Mouse (Mus musculus): ENCODE measurements at regions not wholly inside any gene's neighbourhood (a gene's known extent, or its start where the extent isn't known, plus 50 kb on each side); places are given as distances from the start of the nearest gene placed in this dataset.

DNA sequence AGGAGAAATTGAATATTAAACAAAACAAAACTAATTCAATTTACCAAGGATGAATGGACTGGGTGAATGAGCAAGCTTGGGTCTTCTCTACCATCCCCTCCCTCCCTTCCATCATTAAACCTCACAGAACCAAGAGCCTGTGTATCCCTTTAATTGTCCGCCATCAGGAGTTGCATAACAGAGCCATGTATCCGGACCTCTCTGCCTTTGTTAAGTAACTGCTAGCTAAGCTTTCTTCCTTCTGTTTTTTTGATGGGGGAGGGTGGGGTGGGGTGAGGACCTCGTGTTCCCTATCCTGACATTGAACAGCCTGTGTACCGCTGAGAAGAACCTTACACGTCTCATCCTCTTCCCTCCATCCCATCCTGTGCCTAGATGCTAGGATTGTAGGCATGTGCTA lies 274.0 kb downstream of the Pmp22 start:
- DNase-seq = no peak

DNA sequence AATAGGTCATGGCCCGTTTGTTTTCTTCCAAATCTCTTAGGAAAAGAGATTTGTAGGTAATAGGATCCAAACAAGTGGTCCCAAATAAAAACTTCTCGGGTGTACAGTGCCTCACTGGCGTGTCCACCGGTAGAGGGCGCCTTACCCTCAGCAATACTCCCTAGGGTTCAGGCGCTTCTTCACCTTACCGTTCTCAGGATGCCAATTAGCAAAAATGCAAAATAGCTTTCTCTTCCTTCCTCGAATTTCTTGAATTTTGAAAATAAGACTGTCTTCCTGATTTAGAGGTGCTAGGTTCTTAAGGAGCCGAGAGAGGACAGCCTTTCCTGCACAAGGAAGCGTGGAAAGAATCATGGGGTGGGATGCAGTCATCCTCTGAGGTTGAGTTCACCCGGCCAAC lies 275.9 kb downstream of the Pmp22 start:
- DNase-seq = peak; percentile 86 to 92

DNA sequence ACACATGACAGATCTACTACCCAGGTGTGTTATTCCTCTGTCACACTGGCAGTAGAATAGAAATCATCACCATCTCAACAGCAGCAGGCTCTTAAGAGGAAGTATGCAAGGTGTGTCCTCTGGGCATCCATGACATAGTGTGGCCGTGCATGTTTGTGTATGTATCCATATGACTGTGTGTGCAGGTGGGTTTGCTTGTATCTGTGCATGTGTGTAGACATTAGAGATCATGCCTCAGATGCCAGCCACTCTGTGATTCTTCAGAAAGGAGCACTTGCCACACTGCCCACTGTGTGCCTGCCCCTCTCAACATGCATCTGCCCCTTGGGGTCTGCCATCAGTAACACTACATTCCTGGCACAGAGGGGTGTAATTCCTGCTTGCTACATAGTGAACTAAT lies 280.6 kb downstream of the Pmp22 start:
- no peak for DNase-seq

DNA sequence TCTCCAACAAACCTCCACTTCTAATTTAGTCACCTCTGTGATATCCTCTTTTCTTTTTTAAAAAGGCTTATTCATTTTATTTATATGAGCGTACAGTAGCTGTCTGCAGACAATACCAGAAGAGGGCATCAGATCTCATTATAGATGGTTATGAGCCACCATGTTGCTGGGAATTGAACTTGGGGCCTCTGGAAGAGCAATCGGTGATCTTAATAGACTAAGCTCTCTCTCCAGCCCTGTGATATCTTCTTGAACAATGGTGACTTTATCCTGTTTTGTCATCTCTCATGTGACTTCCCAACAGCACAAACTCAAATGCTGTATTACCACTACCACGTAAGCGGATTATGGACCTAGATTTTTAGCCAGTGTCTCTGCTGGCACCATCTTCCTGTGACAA lies 282.1 kb downstream of the Pmp22 start:
- DNase-seq = no peak

DNA sequence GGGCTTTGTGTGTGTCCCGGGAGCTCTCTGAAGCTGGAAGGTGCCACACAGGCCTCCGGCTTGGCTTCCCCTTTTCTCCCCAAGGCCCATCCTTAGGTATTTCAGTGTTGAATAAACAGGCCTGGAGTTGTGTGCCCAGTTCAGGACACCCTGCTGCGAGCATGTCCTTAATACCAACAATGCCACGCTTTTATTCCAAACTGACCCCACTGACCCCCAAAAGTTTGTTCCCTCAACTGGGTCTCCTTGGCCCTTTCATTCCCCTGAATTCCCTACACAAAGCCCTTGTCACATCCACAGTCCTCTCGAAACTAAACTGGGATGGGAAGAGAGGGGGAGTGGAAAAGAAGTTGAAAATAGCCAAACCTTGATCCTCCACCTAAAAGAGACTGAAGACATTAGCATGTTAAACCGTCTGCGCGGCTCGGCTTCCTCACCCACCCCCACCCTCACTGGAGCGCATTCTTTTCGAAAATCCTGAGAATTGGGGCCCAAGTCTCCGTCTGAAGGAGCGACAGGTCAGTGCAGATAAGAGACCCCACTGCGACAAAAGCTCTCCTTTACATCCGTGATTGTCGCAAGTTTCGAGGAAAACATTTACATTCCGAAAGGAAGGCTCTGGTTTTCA lies 283.7 kb downstream of the Pmp22 start:
- DNase-seq = no peak

DNA sequence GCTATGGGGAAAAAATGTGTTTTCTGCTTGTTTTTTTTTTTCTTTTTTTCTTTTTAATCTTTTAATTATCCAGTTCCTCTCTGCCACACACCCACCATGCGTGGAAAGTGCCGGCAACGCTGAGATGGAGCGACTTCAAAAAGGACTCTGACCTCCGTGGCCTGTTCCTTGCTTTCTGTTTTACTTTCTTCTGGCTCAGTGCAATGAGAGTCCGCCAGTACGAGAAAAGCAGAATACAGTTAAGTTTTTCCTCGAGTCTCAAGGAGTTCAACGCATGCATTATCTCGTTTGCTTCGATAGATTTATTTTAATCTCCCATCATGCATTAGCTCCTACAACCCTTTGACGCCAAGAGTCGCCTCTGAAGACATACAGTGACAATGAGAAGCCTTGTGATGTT lies 284.3 kb downstream of the Pmp22 start:
- DNase-seq = no peak

DNA sequence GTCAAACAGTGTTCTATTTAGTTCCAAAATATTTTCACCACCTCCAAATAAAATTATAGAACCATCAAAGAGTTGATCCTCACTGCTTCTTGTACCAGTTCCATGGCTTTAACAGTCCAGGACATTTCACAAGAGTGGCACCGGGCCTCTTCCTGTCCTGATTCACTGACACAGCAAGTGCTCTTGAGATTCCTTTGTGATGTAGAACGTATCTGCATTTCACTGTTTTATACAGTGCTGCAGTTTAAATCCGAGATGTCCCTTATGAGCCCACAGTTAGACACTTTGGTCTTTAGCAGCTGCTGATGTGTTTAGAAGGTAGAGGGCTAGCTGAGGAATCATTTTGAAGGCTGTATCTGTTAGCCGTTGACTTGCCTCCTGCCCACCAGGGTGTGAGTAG lies 284.8 kb downstream of the Pmp22 start:
- no peak for DNase-seq

DNA sequence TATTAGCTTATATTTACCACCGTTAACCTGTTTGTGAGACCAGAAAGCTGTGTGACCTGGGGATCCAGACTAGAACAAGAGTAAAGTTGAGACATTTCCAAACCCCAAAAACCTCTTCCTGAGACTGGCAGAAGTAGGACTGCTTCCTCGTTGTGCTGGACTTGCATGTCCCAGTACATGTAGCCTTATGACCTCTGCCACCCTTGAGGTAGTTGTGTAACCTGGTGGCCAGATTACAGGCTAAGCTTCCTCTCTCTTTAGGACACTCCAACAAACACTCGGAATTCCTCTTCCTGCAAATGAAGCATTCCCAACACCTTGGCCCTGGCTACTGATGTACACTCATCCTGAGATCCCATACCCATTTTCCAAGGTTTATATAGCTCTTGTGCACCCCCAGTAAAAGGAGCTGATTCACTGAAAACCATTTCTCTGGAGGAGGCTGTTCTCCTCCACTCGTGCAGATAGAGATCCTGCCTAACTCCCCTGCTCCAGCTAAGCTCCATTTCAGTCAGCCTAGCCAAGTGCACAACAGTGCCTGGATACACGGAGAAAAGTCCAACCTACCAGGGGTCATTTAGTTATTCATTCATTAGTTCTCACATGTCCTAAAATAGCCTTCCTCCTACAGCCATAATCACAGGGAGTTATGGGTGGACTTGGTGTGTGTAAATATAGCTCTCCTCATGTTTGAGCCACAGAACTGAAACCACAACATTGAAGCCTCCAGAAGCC lies 289.4 kb downstream of the Pmp22 start:
- no peak for DNase-seq

DNA sequence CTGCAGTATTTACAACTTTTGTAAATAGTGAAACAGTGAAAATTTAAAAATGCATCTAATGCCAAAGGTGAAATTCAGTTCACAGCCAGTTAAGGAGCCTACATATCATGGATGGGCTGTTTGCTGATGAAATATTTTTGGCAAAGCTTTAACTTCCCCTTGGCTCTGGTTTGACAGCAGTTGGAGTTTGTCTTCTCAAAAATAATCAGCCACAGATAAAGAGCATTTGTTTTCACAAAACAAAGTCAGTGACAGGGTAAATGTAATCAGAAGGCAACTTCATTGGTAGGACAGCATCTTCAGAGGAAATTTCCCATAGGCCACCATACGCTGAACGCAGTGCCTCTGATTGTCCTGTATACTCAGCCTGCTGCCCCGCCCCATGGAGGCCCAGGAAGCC lies 291.6 kb downstream of the Pmp22 start:
- DNase-seq = no peak

DNA sequence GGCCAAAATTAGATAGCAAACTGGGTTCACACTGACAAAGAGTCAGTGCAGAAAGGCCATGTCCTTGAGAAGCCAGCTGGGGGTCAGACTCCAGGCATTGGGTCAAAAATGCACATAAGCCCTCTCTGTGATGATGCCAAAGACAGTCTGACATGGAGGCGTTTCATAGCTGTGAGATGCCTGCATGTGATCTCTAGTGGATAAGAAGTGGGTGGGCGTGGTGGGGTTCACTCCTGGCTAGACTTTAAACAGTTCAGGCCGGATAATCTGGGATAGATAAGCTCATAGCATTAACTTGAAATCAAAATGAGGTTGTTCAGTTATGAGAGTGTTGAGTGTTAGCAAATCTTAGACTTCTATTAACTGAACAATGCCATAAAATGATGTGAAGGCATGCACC lies 293.3 kb downstream of the Pmp22 start:
- no peak for DNase-seq

DNA sequence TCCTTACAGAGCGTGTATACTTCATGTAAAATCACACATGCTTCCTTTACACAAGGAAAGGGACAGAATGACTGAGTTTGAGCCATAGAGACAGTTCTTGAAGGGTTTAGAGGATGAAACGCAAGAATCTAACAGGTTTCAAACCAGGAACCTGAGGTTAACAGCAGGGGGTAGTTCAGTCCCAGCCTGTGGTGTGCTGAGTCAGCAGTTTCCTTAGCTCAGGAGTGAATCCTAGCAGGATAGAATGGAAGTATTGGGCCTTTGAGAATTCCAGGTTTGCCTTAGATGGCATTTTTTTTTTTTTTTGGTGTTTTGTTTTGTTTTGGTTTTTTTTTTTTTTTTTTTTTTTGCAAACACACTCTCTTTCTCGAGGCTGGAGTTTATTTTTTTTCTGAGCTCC lies 295.5 kb downstream of the Pmp22 start:
- DNase-seq = no peak

DNA sequence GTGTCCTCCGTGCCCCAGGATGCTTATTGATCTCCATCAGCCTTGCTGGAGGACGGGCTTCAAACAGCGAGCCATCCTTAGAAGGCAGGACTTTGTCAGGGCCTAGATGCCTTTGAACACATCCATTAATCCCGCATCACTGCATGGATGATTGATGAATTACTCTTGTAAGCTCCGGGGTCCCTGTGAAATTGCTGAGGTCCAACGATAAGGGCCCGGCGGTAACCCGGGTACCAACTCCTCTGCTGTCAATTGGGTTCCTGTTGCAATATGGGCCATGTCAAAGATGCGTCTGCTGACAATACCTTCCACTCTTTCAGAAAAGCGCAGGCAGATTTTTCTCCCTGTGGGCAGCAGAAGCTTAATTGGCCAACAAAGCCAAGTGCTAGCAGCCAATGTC lies 297.0 kb downstream of the Pmp22 start:
- no peak for DNase-seq

DNA sequence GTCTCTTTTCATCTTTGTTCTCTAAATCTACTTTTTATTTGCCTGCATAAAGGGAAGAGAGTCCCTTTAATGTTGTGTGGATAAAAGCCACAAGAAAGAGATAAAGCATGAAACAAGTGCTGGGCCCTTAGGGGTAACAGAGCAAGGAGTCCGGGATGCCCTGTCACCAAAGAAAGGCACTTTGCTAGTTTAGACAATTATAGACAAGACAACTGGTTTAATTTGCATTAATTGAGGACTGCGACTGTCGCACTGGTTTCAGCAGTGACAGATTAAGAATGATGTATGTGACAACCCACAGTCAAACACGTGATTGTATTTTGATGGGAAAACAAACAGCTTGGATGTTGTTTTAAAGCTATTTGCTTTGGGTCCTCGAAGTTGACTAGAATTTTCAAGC lies 325.0 kb downstream of the Pmp22 start:
- DNase-seq = no peak

DNA sequence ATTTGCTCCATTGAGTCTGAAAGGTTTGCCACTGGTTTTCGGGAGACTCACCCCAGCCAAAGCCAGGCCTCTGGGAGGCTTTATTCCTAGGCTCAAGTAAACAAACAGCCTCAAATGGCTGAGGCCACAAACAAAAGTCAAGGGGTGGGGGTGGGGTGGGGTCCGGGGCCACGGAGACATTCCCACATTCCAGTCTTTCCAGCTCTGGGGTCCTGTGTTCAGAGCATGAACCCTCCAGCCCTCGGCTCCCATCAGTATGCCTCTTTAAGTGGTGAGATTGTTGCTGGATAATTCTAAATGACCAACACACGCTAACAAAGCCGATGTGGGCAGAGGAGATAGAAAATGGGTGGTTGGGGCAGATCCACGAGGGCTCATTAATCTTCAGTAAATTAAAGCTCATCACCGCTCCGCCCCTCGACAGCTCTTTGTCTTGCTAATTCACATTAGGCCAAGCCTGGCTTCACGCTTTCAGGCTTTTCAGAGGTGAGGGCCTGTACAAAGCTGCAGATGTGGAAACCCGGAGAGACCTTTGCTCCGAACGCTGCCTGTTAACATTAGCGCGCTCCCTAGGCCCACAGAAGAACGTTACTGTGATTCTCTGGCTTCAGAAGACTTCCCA lies 326.2 kb downstream of the Pmp22 start:
- no peak for DNase-seq

DNA sequence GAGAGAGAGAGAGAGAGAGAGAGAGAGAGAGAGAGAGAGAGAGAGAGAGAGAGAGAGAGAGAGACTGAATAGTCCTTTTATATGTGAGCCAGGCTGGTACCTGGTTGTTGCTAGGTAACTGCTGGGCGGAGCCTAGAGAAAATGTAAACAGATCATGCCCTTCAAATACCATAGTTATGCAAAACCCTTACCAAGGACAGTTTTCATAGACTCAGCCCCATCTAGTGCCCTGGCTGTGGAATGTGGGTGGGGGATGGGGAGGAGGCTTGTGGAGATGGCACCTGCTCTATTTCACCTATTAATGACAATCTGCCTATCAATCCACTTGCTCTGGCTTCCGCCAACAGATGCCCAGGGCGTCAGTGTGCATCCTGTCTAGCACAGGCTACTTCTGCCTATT lies 327.6 kb downstream of the Pmp22 start:
- DNase-seq = peak in 1 of 2 experiments; percentile 22

DNA sequence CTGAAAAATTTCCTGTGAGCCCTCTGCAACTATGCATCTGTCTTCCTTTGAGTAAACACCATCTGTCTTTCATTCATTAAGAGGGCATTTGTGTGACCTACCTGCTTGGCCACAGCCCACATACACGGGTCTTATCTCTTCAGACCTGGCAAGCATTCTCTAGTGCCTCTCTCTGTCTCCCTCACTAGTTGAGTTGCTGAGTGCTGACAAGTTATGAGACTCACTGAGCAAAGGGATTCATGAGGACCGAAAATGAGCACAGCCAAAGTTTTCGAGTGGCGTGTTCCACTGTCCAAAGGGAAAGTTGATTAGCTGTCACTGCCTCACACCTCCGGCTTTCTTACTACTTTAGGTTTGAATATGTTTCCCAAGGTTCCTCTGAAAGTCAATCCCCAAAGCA lies 328.5 kb downstream of the Pmp22 start:
- no peak for DNase-seq

DNA sequence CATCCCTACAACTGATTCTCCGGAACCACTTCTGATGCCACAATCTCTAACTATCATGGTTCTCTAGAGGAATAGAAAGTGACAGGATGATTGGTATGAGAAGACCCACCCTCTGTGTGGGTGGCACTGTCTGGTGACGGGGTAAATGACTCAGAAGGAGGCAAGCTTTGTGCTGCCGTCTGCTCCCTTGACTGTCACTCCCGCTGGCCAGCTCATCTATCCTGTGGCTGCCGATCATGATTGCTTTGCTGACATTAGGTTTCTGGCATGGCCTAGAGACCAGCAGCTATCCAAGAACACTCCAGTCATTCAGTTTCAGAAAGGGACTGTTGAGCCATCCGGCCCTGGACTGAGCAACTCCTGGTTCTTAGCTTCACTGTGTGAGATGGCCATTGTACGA lies 331.4 kb downstream of the Pmp22 start:
- DNase-seq = no peak

DNA sequence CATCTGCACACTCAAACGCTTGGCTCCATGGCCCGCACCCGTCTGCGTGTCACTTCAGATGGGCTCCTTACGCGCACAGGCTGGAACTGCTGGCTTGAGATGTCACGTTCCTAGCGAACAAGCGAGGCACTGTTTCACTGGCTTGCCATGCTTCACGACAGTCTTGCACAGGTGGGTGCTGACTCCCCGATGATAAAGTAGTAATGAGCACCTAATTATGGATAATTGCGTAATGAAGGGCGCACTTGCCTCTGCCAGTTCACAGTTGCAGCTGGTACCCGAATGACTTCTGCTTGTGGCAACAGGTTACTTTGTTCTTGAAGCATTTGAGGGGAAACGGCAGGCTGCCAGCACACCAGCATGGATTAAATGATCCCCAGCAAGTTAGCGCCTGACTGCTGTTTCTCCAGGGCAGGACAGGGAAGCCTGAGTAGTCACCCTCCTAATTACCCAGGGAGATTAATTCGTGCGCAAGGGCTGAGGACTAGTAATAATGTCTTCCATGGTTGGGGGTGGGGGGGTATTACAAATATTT lies 335.1 kb downstream of the Pmp22 start:
- peak in 1 of 2 experiments; percentile 18 for DNase-seq

DNA sequence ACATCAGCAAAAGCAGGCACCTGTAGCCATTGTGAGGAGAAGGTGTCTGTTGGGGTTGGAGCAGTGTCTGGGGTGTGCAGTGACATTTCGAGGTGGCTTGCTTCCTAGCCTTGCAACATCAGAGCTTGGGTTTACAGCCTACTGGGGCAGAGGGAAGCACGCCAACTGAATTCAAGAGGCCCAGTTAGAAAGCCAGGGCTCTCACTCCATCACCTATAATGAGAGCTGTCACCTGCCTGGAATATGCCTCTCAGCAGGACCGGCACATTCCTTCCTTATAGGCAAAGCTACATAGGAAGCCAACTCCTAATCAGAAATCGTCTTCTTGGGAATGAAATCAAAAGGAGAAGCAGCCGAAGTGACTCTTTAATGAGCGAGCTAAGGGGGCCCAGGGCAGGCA lies 337.2 kb downstream of the Pmp22 start:
- DNase-seq = no peak

DNA sequence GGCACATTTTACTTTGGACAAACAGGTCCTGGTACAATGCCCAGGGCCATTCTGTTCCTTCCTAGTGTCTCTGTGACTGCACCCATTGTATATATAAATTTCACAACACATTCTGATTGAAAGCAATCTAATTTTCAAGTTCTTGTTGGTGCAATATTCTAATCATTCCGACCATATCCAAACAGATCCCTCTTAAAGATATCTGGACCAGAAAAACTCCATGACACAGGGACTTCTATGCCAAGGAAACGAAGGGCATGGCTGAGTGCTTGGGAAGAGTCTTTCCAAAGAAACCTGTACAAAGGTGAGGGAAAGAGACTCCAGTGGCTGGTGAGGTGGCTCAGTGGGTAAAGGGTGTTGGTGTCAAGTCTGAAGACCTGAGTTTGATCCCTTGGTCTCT lies 337.8 kb downstream of the Pmp22 start:
- no peak for DNase-seq

DNA sequence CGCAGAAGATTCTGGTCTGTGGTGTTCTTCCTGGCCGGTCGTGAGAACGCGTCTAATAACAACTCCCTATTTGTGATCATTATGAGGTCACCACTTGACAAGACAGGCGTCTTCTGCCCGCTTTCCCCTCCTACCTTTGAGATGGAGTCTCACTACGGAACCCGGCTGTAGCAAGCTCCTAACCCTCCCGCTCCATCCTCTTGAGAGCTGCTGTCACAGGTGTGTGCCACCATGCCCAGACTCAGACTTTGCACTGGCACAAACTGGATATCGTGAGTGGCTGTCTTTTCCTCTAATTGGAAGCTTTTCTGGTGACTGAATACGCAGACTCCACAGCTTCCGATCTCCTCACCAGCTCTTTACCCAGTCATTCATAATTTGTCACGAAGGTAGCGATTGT lies 346.0 kb downstream of the Pmp22 start:
- DNase-seq = no peak

DNA sequence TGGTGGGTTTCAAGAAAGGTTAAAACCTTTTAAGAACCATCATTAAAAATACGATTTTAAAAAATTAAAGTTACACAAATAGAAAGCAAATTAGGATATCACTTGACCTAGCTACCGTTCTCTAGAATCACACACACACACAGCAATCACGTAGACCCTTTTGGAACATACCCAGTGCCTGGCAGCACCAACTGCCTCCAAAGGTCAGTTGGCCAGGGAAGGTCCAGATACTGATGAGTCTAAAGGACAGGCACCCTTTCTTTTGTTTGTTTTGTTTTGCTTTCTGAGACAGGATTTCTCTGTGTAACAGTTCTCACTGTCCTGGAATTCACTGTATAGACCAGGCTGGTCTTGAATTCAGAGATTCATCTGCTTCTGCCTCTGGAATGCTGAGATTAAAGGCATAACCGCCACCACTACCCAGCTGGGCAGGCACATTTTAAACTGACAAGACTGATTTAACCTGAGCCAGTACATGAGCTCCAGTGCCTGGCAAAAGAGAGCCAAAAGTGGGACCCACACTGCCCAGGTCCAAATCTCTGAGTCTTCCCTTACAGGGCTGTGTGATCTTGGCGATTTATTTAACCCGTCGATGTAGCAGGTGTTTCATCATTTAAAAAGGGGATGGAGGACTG lies 353.0 kb downstream of the Pmp22 start:
- DNase-seq = no peak

DNA sequence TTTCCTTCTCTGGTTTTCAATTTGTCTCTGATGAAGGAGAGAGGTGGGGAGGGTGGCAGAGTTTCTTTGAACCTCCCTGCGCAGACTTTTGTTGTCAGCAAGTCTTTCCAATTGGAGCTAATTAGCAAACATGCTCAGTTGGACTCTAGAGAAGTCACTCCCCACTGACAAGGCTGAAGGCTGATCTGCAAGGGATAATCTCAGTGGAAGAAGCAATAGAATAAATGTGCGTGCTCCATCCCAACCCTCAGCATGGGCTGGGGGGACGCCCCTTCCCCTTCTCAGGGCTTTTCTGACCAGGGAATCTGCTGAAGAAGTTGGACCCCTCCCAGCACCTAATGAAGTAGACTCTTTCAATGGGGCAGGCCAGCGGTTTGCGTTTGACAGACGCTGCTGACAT lies 353.8 kb downstream of the Pmp22 start:
- no peak for DNase-seq

DNA sequence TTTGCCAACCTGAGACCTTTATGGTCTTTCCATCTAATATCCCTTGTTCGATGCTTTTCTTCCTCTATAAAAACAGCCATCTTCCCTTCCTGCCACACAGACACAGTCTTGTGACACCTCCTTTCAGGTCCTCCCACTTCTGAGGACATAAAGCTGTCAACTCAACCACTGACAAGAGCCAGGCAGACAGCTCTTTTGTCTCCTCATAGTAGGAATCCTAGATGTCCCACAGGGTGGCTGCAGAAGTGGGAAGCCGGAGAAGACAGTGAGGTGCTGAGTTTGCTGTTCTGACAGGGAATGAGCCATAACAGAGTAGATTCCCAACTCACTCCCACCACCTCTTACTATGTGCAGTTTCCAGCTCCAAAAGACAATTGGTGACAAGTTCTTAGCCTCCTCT lies 358.4 kb downstream of the Pmp22 start:
- DNase-seq = no peak

Data from cerebellum, postnatal 14 days (tissue).